Mouse (Mus musculus) heart, embryonic 10.5 days (tissue): Measurements from ENCODE around the gene Fam129a. TPM values are rescaled to one million over a fixed set of nuclear protein-coding genes. Genes with fewer than 3 reads are reported as not detected.
A peak's percentile ranks its signal among the peaks of the same experiment; 100 is the strongest.

Experiments
- DNase-seq: peaks from one replicate; pipeline ENCODE4 v3.0.0-alpha.2; 2017; ENCODE audit warnings: low spot score
- H3K27ac ChIP-seq: fragments of 300-500 bp; sonication (generic); 2 replicates; pipeline ENCODE4 v1.5.1; 2016; ENCODE audit warnings: mild to moderate bottlenecking
- H3K27me3 ChIP-seq: fragments of 300-500 bp; sonication (generic); 2 replicates; pipeline ENCODE4 v1.6.1; 2016; ENCODE audit warnings: mild to moderate bottlenecking; ENCODE audit not compliant: poor library complexity, insufficient read depth, severe bottlenecking
- H3K36me3 ChIP-seq: fragments of 300-500 bp; sonication (generic); 2 replicates; pipeline ENCODE4 v1.6.1; 2016; ENCODE audit warnings: mild to moderate bottlenecking, moderate library complexity
- H3K4me1 ChIP-seq: fragments of 300-500 bp; sonication (generic); 2 replicates; pipeline ENCODE4 v1.6.1; 2016; ENCODE audit warnings: mild to moderate bottlenecking
- H3K4me3 ChIP-seq: fragments of 300-500 bp; sonication (generic); 2 replicates; pipeline ENCODE4 v1.5.1; 2016; ENCODE audit warnings: mild to moderate bottlenecking, moderate library complexity
- H3K9me3 ChIP-seq: fragments of 300-500 bp; sonication (generic); 2 replicates; pipeline ENCODE4 v1.6.1; 2016; ENCODE audit warnings: mild to moderate bottlenecking, moderate library complexity
- WGBS: fragments of 180-500 bp; shearing (Covaris S2); methylation state at CpG from one replicate; pipeline ENCODE4 v1.1.7; 2016; 5-methylcytosine and 5-hydroxymethylcytosine counted together
- polyA plus RNA-seq: library from polyadenylated mRNA; unstranded; fragments of >200 nt; fragmentation: Nextera tagmentation; extraction: Ambion mirVana; gene quantifications from 2 replicates; pipeline ENCODE4 v1.2.1, GENCODE M21; 2016

Gene Fam129a
- polyA plus RNA-seq, 1 experiment from 2014 or later, result 2.0 TPM

DNA sequence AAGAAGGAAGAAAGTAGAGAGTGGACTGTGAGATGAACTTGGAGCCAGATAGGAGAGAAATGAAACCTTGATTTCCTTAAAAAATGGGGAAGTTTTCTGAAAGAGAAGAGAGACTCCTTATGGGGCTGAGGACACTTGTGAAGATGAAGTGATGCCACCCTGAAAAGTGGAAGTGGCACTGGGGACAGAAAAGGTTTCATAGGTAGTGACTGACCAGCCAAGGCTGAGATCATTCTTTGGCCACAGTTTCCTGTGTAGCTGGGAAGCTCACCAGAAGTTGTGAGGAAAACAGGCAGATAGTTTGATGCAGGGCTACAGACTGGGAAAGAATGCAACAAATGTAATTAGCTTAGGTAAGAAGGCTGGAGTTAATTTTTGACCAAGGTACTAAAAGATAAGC is 49.7 kb downstream of the Fam129a start:
- Histone ChIP-seq H3K27me3 (no peaks in the 10 kb centered on the region), H3K36me3 (no peaks in the 10 kb centered on the region), H3K4me3 (no peak overlapping the region), H3K4me1 (peaks cover 4% of the 10 kb centered on the region), H3K9me3 (no peaks in the 10 kb centered on the region), H3K27ac (no peak overlapping the region)
- DNase-seq, result no peak

DNA sequence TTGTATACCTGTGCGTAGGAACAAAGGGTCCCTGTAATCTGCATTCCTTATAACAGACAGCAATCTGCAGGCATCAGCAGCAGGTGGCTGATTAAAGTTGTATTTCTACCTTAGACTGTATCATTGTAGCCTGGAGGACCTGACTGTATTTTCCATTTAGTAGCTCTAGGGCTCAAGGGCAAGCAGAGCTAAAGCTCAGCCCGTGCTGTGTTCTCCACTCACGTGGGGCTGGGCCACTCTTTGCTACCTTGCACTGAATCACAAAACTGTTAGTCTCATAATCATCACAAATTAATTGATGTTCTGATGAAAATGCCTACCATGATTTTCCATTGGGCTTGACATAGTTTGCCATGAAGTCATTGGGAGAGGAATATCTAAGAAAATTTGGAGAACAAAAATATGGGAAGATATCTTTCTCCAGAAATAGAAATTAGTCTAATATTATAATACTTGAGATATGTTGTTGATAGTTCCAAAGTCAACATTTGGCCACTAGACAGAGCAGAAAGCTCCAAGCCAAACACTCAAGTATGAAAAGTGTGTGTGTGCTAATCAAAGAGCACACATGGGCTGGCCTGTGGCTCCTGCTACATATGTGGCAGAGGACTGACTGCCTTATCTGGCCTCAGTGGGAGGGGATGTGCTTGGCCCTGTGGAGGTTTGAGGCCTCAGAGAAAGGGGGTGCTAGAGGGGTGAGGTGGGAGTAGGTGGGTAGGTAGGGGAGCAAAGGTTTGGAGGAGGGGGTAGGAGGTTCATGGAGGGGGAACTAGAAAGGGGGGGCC is 53.6 kb downstream of the Fam129a start:
- DNase-seq, result no peak
- Histone ChIP-seq H3K4me3 (no peak overlapping the region), H3K27me3 (no peaks in the 10 kb centered on the region), H3K9me3 (no peaks in the 10 kb centered on the region), H3K36me3 (no peaks in the 10 kb centered on the region), H3K4me1 (no peaks in the 10 kb centered on the region; the same call in 1 of the 2 replicates), H3K27ac (no peak overlapping the region)
- 89% methylated on average over 3 of the region's 3 CpGs for WGBS

DNA sequence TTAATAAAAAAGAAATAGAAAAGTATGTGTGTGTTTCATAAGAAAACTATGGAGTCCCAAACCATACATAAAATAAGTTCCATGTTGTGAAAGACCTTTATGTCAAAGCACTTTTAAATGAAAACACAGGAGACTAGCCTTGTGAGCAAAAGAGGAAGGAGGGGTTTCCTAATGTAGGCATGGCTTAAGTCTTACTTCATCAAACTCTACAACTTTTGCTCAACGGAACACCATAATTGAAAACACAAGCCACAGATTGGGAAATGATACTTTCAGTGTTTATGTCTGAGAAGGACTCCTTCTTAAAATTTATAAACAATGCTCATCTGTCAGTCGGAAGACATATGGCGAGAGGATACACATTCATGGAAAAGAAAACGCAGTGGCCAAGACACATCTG is 54.3 kb downstream of the Fam129a start:
- Histone ChIP-seq H3K4me3 (no peak overlapping the region), H3K4me1 (0 out of 2 replicates have a peak, but pooled peaks cover 4% of the 10 kb centered on the region), H3K27ac (no peak overlapping the region), H3K36me3 (no peaks in the 10 kb centered on the region), H3K9me3 (no peaks in the 10 kb centered on the region), H3K27me3 (no peaks in the 10 kb centered on the region)
- WGBS, result 89% methylated on average over 4 of the region's 4 CpGs
- no peak for DNase-seq

DNA sequence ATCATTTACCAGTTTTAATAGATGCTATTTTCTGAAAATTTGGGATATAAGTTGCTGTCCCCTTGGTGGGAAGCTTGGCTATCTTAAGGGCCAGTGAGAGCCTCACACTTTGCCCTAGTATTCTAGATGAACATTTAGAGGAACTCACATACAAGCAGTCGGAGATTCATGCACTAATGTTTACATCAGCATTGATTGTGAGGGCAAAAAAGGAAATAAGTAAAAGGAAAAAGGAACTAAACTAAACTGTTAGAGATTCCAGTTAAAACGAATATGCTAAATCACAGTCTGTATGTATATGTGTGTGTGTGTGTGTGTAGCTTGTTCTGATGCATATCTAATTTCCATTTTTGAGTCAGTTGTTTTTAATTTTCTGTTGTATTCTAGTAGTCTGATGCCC is 54.7 kb downstream of the Fam129a start:
- no peak overlapping the region for H3K27ac ChIP-seq
- H3K4me1 ChIP-seq, result 0 out of 2 replicates have a peak, but pooled peaks cover 4% of the 10 kb centered on the region
- 85% methylated on average over 2 of the region's 2 CpGs for whole genome bisulfite sequencing
- H3K4me3 ChIP-seq, result no peak overlapping the region
- H3K27me3 ChIP-seq, result no peaks in the 10 kb centered on the region
- no peaks in the 10 kb centered on the region for H3K9me3 ChIP-seq
- no peak for DNase-seq
- no peaks in the 10 kb centered on the region for H3K36me3 ChIP-seq

DNA sequence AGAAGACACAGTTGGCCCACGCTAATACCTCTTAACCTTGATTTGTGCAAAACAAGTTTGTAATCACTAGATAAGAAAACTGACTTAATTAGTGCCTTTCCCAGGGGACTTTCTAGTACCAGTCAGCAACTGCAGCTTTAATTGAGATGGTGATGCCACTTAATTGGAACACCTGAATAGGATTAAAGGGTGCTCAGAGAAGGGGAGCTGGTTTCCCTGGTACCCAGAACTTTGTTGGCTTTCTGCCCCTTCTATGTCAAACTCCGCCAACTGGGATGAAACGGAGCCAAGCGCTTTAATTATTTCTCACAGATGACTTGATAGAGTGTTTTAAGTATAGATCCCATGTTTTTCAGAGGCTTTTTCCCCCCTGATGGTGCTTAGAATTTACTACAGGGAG is 55.6 kb downstream of the Fam129a start:
- no peaks in the 10 kb centered on the region for H3K36me3 ChIP-seq
- 86% methylated on average over 4 of the region's 4 CpGs for WGBS
- H3K27ac ChIP-seq, result no peak overlapping the region
- no peaks in the 10 kb centered on the region for H3K9me3 ChIP-seq
- H3K27me3 ChIP-seq, result no peaks in the 10 kb centered on the region
- no peak for DNase-seq
- H3K4me1 ChIP-seq, result 0 out of 2 replicates have a peak, but pooled peaks cover 4% of the 10 kb centered on the region
- no peak overlapping the region for H3K4me3 ChIP-seq

DNA sequence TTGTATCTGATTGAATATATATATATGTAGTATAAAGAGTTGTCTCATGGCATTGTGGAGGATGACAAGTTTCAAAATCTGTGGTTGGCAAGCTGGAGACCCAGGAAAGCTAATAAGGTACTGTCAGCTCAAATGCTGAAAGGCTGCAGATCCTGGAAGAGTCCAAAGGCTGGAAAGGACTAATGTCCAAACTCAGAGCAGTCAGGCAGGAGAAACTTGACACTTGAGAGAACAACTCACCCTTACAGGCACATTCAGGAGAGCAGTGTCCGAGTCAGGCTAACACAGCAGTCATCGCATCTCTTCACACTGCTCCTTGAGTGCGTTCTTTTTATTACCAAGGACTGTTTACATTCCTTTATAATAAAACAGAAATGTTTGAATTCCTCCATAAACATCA is 56.2 kb downstream of the Fam129a start:
- H3K4me1 ChIP-seq, result 0 out of 2 replicates have a peak, but pooled peaks cover 4% of the 10 kb centered on the region
- no peaks in the 10 kb centered on the region for H3K27me3 ChIP-seq
- no peak for DNase-seq
- H3K27ac ChIP-seq, result no peak overlapping the region
- H3K9me3 ChIP-seq, result no peaks in the 10 kb centered on the region
- H3K4me3 ChIP-seq, result no peak overlapping the region
- no peaks in the 10 kb centered on the region for H3K36me3 ChIP-seq
- WGBS, result 67% methylated on average over 3 of the region's 3 CpGs

DNA sequence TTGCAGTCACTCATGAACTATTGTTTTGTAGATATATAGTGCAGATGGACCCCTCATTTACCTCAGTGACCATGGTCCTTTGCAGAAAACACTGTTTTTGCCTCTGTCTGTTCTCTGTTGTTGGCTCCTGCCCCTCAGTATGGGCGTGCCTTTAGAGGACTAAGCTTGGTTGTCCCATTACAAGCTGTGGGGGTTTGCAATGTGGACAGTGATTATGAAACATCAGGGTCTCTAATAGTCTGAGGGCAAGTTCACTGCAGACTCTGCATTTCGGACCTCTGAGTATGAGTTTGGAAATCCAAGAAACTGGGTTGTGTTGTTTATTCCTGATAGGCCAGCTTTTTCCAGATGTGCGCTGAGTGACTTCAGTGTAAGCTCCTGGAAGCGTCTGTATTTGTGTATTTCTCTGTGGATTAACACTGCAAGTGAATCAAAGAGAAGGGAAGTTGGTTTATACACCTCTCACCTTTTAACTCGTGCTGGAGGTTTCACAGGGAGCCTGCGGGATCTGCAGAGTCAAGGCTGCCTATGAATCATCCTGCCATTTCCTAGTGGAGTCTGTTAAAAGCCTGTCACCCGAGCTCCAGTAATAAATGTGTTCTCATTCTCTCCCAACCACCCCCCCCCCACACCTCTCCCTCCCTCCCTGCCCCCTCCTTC is 58.7 kb downstream of the Fam129a start:
- Histone ChIP-seq H3K27ac (no peak overlapping the region), H3K4me3 (no peak overlapping the region), H3K36me3 (no peaks in the 10 kb centered on the region), H3K4me1 (0 out of 2 replicates have a peak, but pooled peaks cover 4% of the 10 kb centered on the region), H3K9me3 (no peaks in the 10 kb centered on the region), H3K27me3 (no peaks in the 10 kb centered on the region)
- 52% methylated on average over 7 of the region's 7 CpGs for WGBS
- peak; percentile 64 for DNase-seq

DNA sequence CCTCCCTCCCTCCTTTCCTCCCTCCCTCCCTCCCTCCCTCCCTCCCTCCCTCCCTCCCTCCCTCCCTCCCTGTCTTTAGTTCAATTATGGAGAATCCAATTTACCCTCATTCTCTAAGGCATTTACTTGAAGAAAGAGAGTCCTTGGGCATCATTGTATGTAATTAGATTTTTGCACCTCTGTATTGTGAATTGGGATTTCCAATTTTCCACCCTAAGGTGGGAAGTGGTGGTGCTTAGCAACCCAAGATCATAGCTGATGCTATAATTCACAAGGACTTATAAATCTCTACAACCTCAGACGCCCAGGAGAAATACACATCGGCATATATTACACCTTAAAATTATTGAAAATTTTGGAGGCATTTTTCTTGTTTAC is 59.3 kb downstream of the Fam129a start:
- 82% methylated on average over 2 of the region's 2 CpGs for WGBS
- H3K27me3 ChIP-seq, result no peaks in the 10 kb centered on the region
- no peak overlapping the region for H3K27ac ChIP-seq
- no peak for DNase-seq
- H3K9me3 ChIP-seq, result no peaks in the 10 kb centered on the region
- H3K4me1 ChIP-seq, result 0 out of 2 replicates have a peak, but pooled peaks cover 4% of the 10 kb centered on the region
- no peaks in the 10 kb centered on the region for H3K36me3 ChIP-seq
- H3K4me3 ChIP-seq, result no peak overlapping the region

DNA sequence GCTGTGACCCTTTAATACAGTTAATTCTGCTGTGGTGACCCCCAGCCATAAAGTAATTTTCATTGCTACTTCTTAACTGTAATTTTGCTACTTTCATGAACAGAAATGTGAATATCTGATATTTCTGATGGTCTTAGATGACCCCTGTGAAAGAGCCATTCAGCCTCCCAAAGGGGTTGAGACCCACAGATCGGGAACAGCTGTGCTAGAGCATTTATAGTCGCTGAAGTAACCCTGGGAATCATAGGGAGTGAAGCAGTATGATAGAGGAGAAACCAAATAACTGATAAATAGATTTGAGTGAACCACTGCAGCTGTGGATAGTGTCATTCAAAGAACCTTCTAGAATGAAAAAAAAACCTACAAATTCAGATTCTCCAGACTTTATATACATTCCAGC is 60.1 kb downstream of the Fam129a start:
- H3K36me3 ChIP-seq, result no peaks in the 10 kb centered on the region
- DNase-seq, result peak; percentile 17
- H3K27me3 ChIP-seq, result no peaks in the 10 kb centered on the region
- WGBS, result 60% methylated on average over 2 of the region's 2 CpGs
- 0 out of 2 replicates have a peak, but pooled peaks cover 4% of the 10 kb centered on the region for H3K4me1 ChIP-seq
- H3K27ac ChIP-seq, result no peak overlapping the region
- no peaks in the 10 kb centered on the region for H3K9me3 ChIP-seq
- no peak overlapping the region for H3K4me3 ChIP-seq

DNA sequence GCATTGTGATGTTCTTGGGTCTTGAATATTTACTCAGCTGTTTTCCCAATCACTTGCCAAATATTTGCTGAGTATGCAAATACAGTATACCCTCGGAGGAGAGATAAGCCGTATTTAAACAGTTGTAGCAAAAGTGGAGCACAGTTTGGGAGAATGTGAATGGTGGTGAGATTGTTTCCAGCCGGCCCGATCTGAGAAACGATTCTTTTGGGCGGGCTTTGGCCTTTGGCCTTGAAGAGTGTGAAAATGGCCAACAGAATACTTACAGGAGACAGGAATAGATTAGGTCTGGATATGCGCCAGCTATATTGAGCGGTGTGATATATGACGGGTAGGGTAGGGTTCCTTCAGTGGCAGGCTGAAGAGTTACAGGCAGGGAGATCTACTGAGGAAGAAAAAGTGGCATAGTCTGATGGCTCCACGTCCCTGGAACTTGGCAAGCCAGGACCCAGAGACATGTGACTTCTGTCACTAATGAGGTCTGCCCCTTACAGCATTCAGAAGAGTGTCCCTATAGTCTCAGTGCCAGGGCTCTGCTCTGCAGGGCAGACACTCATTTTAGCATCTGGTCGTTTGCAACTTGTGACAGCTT is 60.8 kb downstream of the Fam129a start:
- DNase-seq, result peak; percentile 60
- Histone ChIP-seq H3K36me3 (no peaks in the 10 kb centered on the region), H3K4me3 (no peak overlapping the region), H3K27ac (no peak overlapping the region), H3K9me3 (no peaks in the 10 kb centered on the region), H3K4me1 (0 out of 2 replicates have a peak, but pooled peaks cover 4% of the 10 kb centered on the region), H3K27me3 (no peaks in the 10 kb centered on the region)
- 58% methylated on average over 11 of the region's 11 CpGs for WGBS

DNA sequence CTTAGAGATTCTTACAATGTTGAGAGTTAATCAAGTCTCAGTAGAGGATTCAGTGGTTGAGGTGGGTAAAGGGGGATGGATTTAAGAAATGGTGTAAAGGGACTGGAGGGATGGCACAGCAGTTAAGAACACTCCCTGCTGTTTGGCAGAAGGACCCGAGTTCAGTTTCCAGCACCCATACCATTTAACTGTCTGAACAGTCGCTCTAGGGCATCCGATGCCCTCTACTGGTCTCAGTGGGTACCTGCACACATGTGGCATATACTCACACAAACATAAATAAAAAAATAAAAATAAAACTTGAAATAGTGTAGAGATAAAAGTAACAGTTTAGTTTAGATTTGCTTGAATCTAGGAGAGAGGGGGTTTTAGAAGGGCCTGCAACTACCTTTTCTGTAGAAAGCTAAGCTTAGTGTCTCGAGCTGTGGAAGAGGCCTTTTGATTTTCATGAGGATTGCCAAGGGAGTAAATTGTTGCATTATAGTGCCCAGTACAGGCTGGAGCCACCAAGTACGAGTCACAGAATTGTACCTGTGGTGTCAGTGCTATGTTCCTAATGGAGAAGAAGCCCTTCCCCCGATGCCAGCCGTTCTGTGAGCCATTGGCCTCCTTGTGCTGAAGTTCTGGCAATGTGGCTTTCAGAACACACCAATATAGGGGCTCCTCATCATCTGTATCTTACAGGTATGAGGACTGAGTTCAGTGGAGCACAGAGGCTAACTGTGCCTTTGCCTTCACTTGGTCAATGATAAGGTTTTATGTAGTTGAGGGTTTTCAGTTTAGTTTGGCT is 61.8 kb downstream of the Fam129a start:
- H3K36me3 ChIP-seq, result no peaks in the 10 kb centered on the region
- WGBS, result 93% methylated on average over 7 of the region's 7 CpGs
- no peaks in the 10 kb centered on the region for H3K9me3 ChIP-seq
- 0 out of 2 replicates have a peak, but pooled peaks cover 8% of the 10 kb centered on the region for H3K4me1 ChIP-seq
- peak; percentile 68 for DNase-seq
- H3K4me3 ChIP-seq, result no peak overlapping the region
- H3K27me3 ChIP-seq, result no peaks in the 10 kb centered on the region
- H3K27ac ChIP-seq, result no peak overlapping the region

DNA sequence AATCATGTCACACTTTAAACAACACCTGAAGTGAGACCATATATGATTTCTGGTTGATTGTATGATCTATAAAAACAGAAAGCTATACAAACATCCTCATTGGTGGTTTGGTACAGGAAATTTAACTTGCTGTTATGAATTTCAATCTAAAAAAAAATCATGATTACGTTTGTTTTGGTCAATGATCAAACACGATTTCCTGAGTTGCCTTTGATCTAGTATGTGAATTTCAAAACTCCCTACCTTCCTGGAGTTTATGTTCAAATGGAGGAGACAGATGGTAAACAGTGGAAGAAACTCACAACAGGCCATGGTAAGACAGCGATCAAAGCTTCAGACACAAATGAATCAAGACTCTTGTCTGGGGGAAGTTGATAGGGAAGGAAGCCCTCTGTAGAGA is 65.7 kb downstream of the Fam129a start:
- Histone ChIP-seq H3K27ac (no peak overlapping the region), H3K4me3 (no peak overlapping the region), H3K9me3 (no peaks in the 10 kb centered on the region), H3K4me1 (0 out of 2 replicates have a peak, but pooled peaks cover 4% of the 10 kb centered on the region), H3K36me3 (no peaks in the 10 kb centered on the region), H3K27me3 (no peaks in the 10 kb centered on the region)
- 81% methylated on average over 3 of the region's 3 CpGs for WGBS
- no peak for DNase-seq
